Mouse (Mus musculus): ENCODE measurements at regions not wholly inside any gene's neighbourhood (a gene's known extent, or its start where the extent isn't known, plus 50 kb on each side); places are given as distances from the start of the nearest gene placed in this dataset.

- TF ChIP-seq CTCF (conservative IDR thresholded peaks at IDR 0.05; ENCODE audit: insufficient read depth, insufficient read length, low read depth, low read length) (no peak), POLR2A (IDR thresholded peaks at IDR 0.05; ENCODE audit: low read depth, low read length) (no peak)
These were observed 207.5 kb upstream of the Klf14 start for GRCm38 (mm10) chr6:31166347-31166746.

Data from kidney, adult 2 months (tissue).